Comparison of ENCODE assay signal across 11 mouse cellular contexts in genomic region chr11:36395803-36396710, GRCm38 (mm10).
A peak's percentile ranks its signal among the peaks of the same experiment; 100 is the strongest.
DNase-seq lines count a peak whose midpoint lies in the region; ATAC-seq lines count a peak whose summit lies in the region.
"Had no signal": no experiment of that assay in that cellular context is flagged by ENCODE, and none has a peak within 500 bp of the region (broad histone marks: within the 10 kb centered on the region; RNA-seq: fewer than 3 reads in every experiment).

No protein-coding gene starts in this region.

- no peak overlapping the region for H3K9ac ChIP-seq in hindbrain, embryonic 15.5 days
- no peak overlapping the region for H3K9ac ChIP-seq in liver, embryonic 12.5 days
- H3K9ac ChIP-seq in kidney, embryonic 16.5 days (replicated peaks; ENCODE audit: low read length) = no peak overlapping the region
- H3K9ac ChIP-seq: heart, embryonic 15.5 days; liver, embryonic 13.5 days had no signal

- peak; percentile 62 for ATAC-seq in frontal cortex, adult (ENCODE audit: low TSS enrichment)
- ATAC-seq in hindbrain, embryonic 15.5 days (ENCODE audit: low FRiP score, low read depth) = peak; percentile 54; the same call in 1 of the 2 replicates
- no peak for ATAC-seq in liver, embryonic 12.5 days
- ATAC-seq in kidney, embryonic 16.5 days (ENCODE audit: low FRiP score, low TSS enrichment) = no peak

- WGBS in hindbrain, embryonic 15.5 days = 30% methylated on average over 12 of the region's 12 CpGs
- WGBS in liver, embryonic 12.5 days (ENCODE audit: insufficient replicate concordance) = 40% methylated on average over 12 of the region's 12 CpGs
- 51% methylated on average over 12 of the region's 12 CpGs for WGBS in kidney, embryonic 16.5 days

- H3K36me3 ChIP-seq in hindbrain, embryonic 15.5 days = no peaks in the 10 kb centered on the region
- no peaks in the 10 kb centered on the region for H3K36me3 ChIP-seq in liver, embryonic 12.5 days
- H3K36me3 ChIP-seq in kidney, embryonic 16.5 days (ENCODE audit: insufficient read depth, low read length) = no peaks in the 10 kb centered on the region
- H3K36me3 ChIP-seq: heart, embryonic 15.5 days; liver, embryonic 13.5 days had no signal

- H3K9me3 ChIP-seq in hindbrain, embryonic 15.5 days = no peaks in the 10 kb centered on the region
- no peaks in the 10 kb centered on the region for H3K9me3 ChIP-seq in liver, embryonic 12.5 days (replicated peaks)
- no peaks in the 10 kb centered on the region for H3K9me3 ChIP-seq in kidney, embryonic 16.5 days (ENCODE audit: low read length)
- H3K9me3 ChIP-seq: heart, embryonic 15.5 days; liver, embryonic 13.5 days had no signal

- peaks cover 19% of the 10 kb centered on the region for H3K4me1 ChIP-seq in hindbrain, embryonic 15.5 days (replicated peaks)
- H3K4me1 ChIP-seq in liver, embryonic 12.5 days = no peaks in the 10 kb centered on the region
- H3K4me1 ChIP-seq in kidney, embryonic 16.5 days (ENCODE audit: insufficient read depth, low read length) = no peaks in the 10 kb centered on the region
- H3K4me1 ChIP-seq: liver, embryonic 13.5 days had no signal

- peak overlapping the region; percentile 6; the same call in 1 of the 2 replicates for H3K27ac ChIP-seq in hindbrain, embryonic 15.5 days (replicated peaks)
- no peak overlapping the region for H3K27ac ChIP-seq in liver, embryonic 12.5 days
- no peak overlapping the region for H3K27ac ChIP-seq in kidney, embryonic 16.5 days (ENCODE audit: low read length)
- H3K27ac ChIP-seq: heart, embryonic 15.5 days; liver, embryonic 13.5 days had no signal

- no peak overlapping the region for H3K4me2 ChIP-seq in hindbrain, embryonic 15.5 days
- no peak overlapping the region for H3K4me2 ChIP-seq in liver, embryonic 12.5 days
- H3K4me2 ChIP-seq in kidney, embryonic 16.5 days (replicated peaks; ENCODE audit: low read depth, low read length) = no peak overlapping the region
- H3K4me2 ChIP-seq: heart, embryonic 15.5 days; liver, embryonic 13.5 days had no signal

- DNase-seq in frontal cortex, adult 2 months (ENCODE audit: extremely low spot score in 1 of 2, low spot score in 1 of 2) = no peak
- DNase-seq in right cerebral cortex, postnatal 14 days = peak; percentile 10
- no peak for DNase-seq in right cerebral cortex, postnatal 4 days
- DNase-seq in gastrocnemius, adult 8-10 months (ENCODE audit: low spot score in 2 of 2) = no peak
- DNase-seq: cerebellum, postnatal 14 days; liver, embryonic 13.5 days had no signal

- H3K4me3 ChIP-seq in hindbrain, embryonic 15.5 days = no peak overlapping the region
- no peak overlapping the region for H3K4me3 ChIP-seq in liver, embryonic 12.5 days
- no peak overlapping the region for H3K4me3 ChIP-seq in kidney, embryonic 16.5 days (ENCODE audit: low read length)
- H3K4me3 ChIP-seq: heart, embryonic 15.5 days; liver, embryonic 13.5 days had no signal

- no peaks in the 10 kb centered on the region for H3K27me3 ChIP-seq in hindbrain, embryonic 15.5 days
- H3K27me3 ChIP-seq in liver, embryonic 12.5 days (replicated peaks) = no peaks in the 10 kb centered on the region
- H3K27me3 ChIP-seq in kidney, embryonic 16.5 days (ENCODE audit: insufficient read depth, low read length) = no peaks in the 10 kb centered on the region
- H3K27me3 ChIP-seq: heart, embryonic 15.5 days; liver, embryonic 13.5 days had no signal

Comparison
In these comparisons a context has a peak if more than half of its experiments do, and no peak if none do; other contexts are left out.
1. ATAC-seq: peak in frontal cortex, adult (single experiment) and hindbrain, embryonic 15.5 days (single experiment); none in liver, embryonic 12.5 days (single experiment) and kidney, embryonic 16.5 days (single experiment).